Mouse (Mus musculus) common myeloid progenitor, adult 5-6 weeks (primary cell): ENCODE data around the gene Zcrb1. TPM values are rescaled to one million over a fixed set of nuclear protein-coding genes. Genes with fewer than 3 reads are reported as not detected.
A peak's percentile ranks its signal among the peaks of the same experiment; 100 is the strongest.
"Not testable (repeated sequence)": the region's sequence is repeated elsewhere in the genome, so short reads cannot be mapped to it uniquely, and the experiment has no call there.

Experiments used
- ATAC-seq: replicated peaks from 2 replicates; pipeline ENCODE4 v1.8.0; 2016; ENCODE audit warnings: low read depth, mild to moderate bottlenecking, moderate TSS enrichment, inconsistent platforms; ENCODE audit not compliant: poor library complexity, severe bottlenecking
- total RNA-seq: library from RNA; stranded (forward); fragments of 200-1000, 187-1606 nt; gene quantifications from 2 replicates; pipeline ENCODE4 v1.2.3, GENCODE M21; 2017

The Zcrb1 gene
- total RNA-seq, 1 experiment from 2014 or later: 110 TPM

- ATAC-seq: not testable (repeated sequence)
These were observed 25.5 kb downstream of the Zcrb1 start for GRCm38 (mm10) chr15:93372525-93373119.

GRCm38 (mm10) chr15:93371838-93372237 lies 26.3 kb downstream of the Zcrb1 start:
- no peak for ATAC-seq

- ATAC-seq: no peak
These were observed 29.6 kb downstream of the Zcrb1 start for GRCm38 (mm10) chr15:93368558-93368957.

DNA sequence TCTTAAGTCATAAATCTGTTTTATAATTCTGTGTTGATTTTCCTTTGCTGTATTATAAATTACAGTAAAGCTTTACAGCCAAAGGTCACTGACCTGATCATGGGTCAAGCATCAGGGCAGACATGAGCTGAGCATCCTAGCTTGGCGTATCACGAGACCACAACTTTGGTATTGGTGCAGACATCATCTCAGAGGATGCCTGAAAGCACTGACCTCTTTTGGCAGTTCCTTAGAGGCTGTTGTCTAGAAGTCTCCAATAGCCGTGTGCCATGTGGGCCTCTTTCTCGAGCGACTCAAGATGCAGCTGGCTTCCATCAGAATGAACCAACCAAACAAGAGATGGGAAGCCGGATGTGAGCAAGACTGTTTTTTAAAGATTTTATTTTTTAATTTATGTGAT lies 32.6 kb downstream of the Zcrb1 start:
- ATAC-seq: no peak

- ATAC-seq: no peak
These were observed 39.6 kb downstream of the Zcrb1 start for GRCm38 (mm10) chr15:93358346-93359095.

DNA sequence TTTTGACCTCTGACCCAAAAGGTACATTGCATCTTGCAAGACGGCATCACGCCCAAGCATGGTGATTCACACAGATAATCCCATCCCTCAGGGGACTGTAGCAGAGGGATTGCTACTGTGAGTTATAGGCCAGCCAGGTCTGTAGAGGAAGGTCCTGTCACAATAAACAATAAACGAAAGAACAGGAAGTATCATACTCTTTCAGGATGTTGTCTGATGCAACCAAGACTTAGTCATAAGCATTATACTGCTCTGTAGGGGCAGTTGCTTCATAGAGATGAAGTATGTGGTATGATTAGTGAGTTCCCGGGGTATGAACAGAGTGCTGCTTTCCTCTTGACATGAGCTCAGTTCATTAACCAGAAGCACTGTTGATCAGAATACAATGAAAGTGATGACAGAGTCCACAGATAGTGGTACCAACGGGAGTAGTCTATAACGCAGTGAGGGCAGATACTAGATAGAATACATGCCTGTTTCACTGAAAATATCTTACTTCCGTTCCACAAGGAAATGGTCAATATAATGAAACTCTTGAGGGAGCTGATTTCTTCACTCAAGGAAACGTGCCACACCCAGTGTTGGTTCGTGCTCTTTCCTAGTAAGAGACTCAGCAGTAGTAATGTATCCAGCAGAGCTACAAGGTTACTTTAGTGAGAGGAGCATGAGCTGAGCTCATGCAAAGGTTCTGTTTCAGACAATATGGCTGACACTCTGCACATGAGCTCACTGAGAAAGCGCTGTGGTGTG lies 57.3 kb downstream of the Zcrb1 start:
- 0 out of 2 replicates have a peak, but pooled peaks have one; percentile 13 for ATAC-seq

GRCm38 (mm10) chr15:93336925-93337761 lies 61.0 kb downstream of the Zcrb1 start, which contains the start of gene Yaf2:
Gene Yaf2 (minus strand): TSS chr15:93336935.
- ATAC-seq: peak; percentile 64

GRCm38 (mm10) chr15:93336658-93336924 lies 61.5 kb downstream of the Zcrb1 start:
- ATAC-seq: no peak

Other genes starting within 250 kb of the Zcrb1 start
- 19.9 and 20.7 TPM in 2 replicates for gene Gxylt1, start 123.2 kb downstream of the Zcrb1 start, total RNA-seq
- gene Yaf2, start 61.4 kb downstream of the Zcrb1 start, total RNA-seq: 36.0 and 37.0 TPM in 2 replicates
- gene Pphln1, start within 50 bp of the Zcrb1 start, total RNA-seq: 48.8 and 52.8 TPM in 2 replicates
- gene Prickle1, start 197.6 kb upstream of the Zcrb1 start, total RNA-seq: 1.6 and 3.5 TPM in 2 replicates